ENCODE assay signal across 10 mouse cellular contexts in genomic region chr7:58844449-58844848, GRCm38 (mm10).
DNase-seq lines count a peak whose midpoint lies in the region; ATAC-seq lines count a peak whose summit lies in the region.
"Had no signal": no experiment of that assay in that cellular context is flagged by ENCODE, and none has a peak within 500 bp of the region (broad histone marks: within the 10 kb centered on the region; RNA-seq: fewer than 3 reads in every experiment).

No protein-coding gene starts in this region.

- peak overlapping the region; percentile 99 for H3K27ac ChIP-seq in heart, embryonic 16.5 days (ENCODE audit: low read length)
- peak overlapping the region; percentile 56; the same call in 1 of the 2 replicates for H3K27ac ChIP-seq in embryonic facial prominence, embryonic 15.5 days (replicated peaks)
- H3K27ac ChIP-seq in hindbrain, embryonic 15.5 days (replicated peaks): peak overlapping the region; percentile 90
- H3K27ac ChIP-seq in midbrain, embryonic 15.5 days: peak overlapping the region; percentile 96

- no peaks in the 10 kb centered on the region for H3K36me3 ChIP-seq in heart, embryonic 16.5 days (ENCODE audit: control insufficient read depth, insufficient read depth)
- no peaks in the 10 kb centered on the region for H3K36me3 ChIP-seq in embryonic facial prominence, embryonic 15.5 days
- H3K36me3 ChIP-seq in hindbrain, embryonic 15.5 days: no peaks in the 10 kb centered on the region
- H3K36me3 ChIP-seq in midbrain, embryonic 15.5 days (replicated peaks): no peaks in the 10 kb centered on the region

- no peaks in the 10 kb centered on the region for H3K27me3 ChIP-seq in heart, embryonic 16.5 days (ENCODE audit: control insufficient read depth, insufficient read depth, low read length)
- no peaks in the 10 kb centered on the region for H3K27me3 ChIP-seq in embryonic facial prominence, embryonic 15.5 days
- no peaks in the 10 kb centered on the region for H3K27me3 ChIP-seq in hindbrain, embryonic 15.5 days
- no peaks in the 10 kb centered on the region for H3K27me3 ChIP-seq in midbrain, embryonic 15.5 days (replicated peaks)
- H3K27me3 ChIP-seq: CH12.LX had no signal

- H3K9me3 ChIP-seq in heart, embryonic 16.5 days (replicated peaks; ENCODE audit: control insufficient read depth, low read length): no peaks in the 10 kb centered on the region
- no peaks in the 10 kb centered on the region for H3K9me3 ChIP-seq in embryonic facial prominence, embryonic 15.5 days (replicated peaks)
- no peaks in the 10 kb centered on the region for H3K9me3 ChIP-seq in hindbrain, embryonic 15.5 days
- no peaks in the 10 kb centered on the region for H3K9me3 ChIP-seq in midbrain, embryonic 15.5 days

- H3K4me3 ChIP-seq in heart, embryonic 16.5 days (ENCODE audit: low read length): peak overlapping the region; percentile 24
- no peak overlapping the region; the same call in 1 of the 2 replicates for H3K4me3 ChIP-seq in embryonic facial prominence, embryonic 15.5 days (replicated peaks)
- no peak overlapping the region for H3K4me3 ChIP-seq in hindbrain, embryonic 15.5 days
- no peak overlapping the region for H3K4me3 ChIP-seq in midbrain, embryonic 15.5 days
- H3K4me3 ChIP-seq: erythroblast, embryonic 14.5 days had no signal

- H3K4me1 ChIP-seq in heart, embryonic 16.5 days (ENCODE audit: control insufficient read depth, insufficient read depth, low read length): peaks cover 33% of the 10 kb centered on the region
- H3K4me1 ChIP-seq in embryonic facial prominence, embryonic 15.5 days: peaks cover 26% of the 10 kb centered on the region
- H3K4me1 ChIP-seq in hindbrain, embryonic 15.5 days (replicated peaks): peaks cover 32% of the 10 kb centered on the region
- H3K4me1 ChIP-seq in midbrain, embryonic 15.5 days: peaks cover 28% of the 10 kb centered on the region

- 14% methylated on average over 4 of the region's 4 CpGs for WGBS in heart, embryonic 16.5 days
- 26% methylated on average over 4 of the region's 4 CpGs for WGBS in embryonic facial prominence, embryonic 15.5 days
- WGBS in hindbrain, embryonic 15.5 days: 13% methylated on average over 4 of the region's 4 CpGs
- 17% methylated on average over 4 of the region's 4 CpGs for WGBS in midbrain, embryonic 15.5 days

- peak overlapping the region; percentile 30 for H3K9ac ChIP-seq in heart, embryonic 16.5 days (ENCODE audit: low read length)
- no peak overlapping the region for H3K9ac ChIP-seq in embryonic facial prominence, embryonic 15.5 days
- H3K9ac ChIP-seq in hindbrain, embryonic 15.5 days: no peak overlapping the region
- no peak overlapping the region for H3K9ac ChIP-seq in midbrain, embryonic 15.5 days

- peak overlapping the region; percentile 55 for H3K4me2 ChIP-seq in heart, embryonic 16.5 days (ENCODE audit: low read depth, low read length)
- peak overlapping the region; percentile 37 for H3K4me2 ChIP-seq in embryonic facial prominence, embryonic 15.5 days (replicated peaks)
- peak overlapping the region; percentile 45 for H3K4me2 ChIP-seq in hindbrain, embryonic 15.5 days
- peak overlapping the region; percentile 41 for H3K4me2 ChIP-seq in midbrain, embryonic 15.5 days

- 0 out of 2 replicates have a peak, but pooled peaks have one; percentile 2 for ATAC-seq in heart, embryonic 16.5 days (replicated peaks; ENCODE audit: extremely low read depth, insufficient read depth, low FRiP score)
- ATAC-seq in embryonic facial prominence, embryonic 15.5 days (ENCODE audit: insufficient number of reproducible peaks, low FRiP score, low TSS enrichment, low read depth): no peak
- peak; percentile 47 for ATAC-seq in hindbrain, embryonic 15.5 days (ENCODE audit: low FRiP score, low read depth)
- ATAC-seq in midbrain, embryonic 15.5 days (replicated peaks): peak; percentile 48

- no peak for DNase-seq in heart, adult 11 months
- DNase-seq in left cerebral cortex, adult 8-10 months (ENCODE audit: low spot score in 2 of 2): no peak
- no peak for DNase-seq in embryo, embryonic 10.5 days (ENCODE audit: low spot score)
- no peak for DNase-seq in thymus, postnatal 0 days (ENCODE audit: low spot score)
